Mouse (Mus musculus): ENCODE data around the gene Mindy2.

DNA sequence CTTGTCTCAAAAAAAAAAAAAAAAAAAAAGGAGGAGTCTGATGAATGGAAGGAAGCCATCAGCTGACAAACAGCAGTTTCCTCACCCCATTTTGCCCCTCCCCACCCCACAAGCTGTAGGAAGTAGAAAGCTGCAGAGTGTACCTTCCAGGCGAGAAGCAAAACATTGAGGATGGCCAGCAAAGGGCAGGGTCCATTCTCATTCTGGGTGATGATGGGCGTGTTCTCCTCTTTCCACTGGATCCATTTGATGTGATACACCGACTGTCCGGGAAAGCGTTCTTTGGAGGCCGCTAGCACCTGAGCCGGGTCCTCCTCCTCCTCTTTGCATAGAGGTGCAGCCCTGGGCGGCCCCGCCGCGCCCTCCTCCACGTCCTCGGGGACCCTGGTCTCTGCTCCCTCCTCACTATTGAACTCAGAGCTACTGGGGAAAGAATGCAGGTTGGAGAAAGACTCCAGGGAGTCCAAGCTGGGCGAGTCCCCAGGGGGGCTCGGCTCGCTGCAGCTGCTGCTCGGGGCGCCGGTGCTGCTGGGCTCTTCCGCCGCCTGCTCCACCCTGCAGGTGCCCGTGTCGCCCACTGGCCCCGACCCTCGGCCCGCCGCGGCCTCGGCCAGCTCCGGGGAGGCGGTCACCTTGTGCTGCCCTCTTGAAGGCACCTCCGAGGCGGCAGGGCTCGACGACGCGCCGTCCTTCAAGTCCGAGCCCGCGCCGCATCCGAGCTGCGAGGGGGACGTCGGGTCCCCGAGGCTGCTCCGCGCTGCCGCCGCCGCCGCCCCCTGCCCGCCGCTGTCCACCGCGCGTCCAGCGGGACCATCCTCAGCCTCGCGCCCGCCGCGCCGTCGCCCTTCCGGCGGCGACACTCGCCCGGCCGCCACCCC is 605 bp downstream of the Mindy2 start, which contains the start of gene Gm10642:
- TF ChIP-seq CTCF (IDR thresholded peaks at IDR 0.05; ENCODE audit: low read depth) = no peak
- no peak for TF ChIP-seq EP300 (IDR thresholded peaks at IDR 0.05; ENCODE audit: low read depth)

All from liver, postnatal 0 days (tissue).